Mouse (Mus musculus): ENCODE measurements around the gene Ifngr1.

Gene Ifngr1

DNA sequence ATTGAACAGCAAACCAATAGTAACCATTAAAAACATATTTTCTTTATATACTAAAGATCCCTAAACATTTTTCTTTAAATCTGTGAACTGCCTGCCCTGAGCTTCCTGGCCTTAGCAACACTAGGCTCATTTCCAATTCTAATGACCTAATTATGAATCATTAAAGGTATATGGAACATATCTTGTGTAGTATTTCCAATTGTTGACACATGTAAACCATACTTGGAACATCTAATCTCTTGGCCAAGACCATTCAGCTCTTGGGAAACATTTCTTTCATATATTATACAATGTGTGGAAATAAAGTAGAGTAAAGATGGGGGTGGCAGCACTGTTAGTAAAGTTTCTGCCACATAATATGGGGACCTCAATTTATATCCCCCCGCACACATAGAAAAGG lies 47.9 kb downstream of the Ifngr1 start:
- no peak for DNase-seq (ENCODE audit: low read depth, low spot score)

DNA sequence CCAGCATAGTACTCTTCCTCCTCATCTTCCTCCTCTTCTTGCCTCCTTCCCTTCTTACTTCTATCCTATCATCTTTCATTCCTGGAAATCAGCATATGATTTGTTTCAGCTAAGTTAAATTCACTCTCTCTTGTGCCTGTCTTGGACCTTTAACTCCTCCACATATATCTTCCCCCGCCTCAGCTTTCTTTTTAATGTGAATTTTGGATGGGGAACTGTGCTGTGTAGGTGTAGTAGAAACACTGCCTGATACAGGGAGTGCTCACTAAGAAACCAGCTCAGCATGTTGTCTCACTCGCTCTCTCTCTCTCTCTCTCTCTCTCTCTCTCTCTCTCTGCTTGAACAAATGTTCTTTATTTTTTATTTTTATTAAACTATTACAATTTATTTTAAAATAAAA lies 53.4 kb downstream of the Ifngr1 start:
- DNase-seq (ENCODE audit: low read depth, low spot score) = no peak

GRCm38 (mm10) chr10:19657426-19657825 lies 65.7 kb downstream of the Ifngr1 start:
- DNase-seq (ENCODE audit: low read depth, low spot score) = no peak

All from brain, embryonic 18.5 days (tissue).